Mouse (Mus musculus) adrenal gland, postnatal 14 days (tissue): Measurements from ENCODE around the gene Ubtf. TPM values are rescaled to one million over a fixed set of nuclear protein-coding genes. Genes with fewer than 3 reads are reported as not detected.

Experiments used
- DNase-seq: peaks from one replicate; pipeline ENCODE4 v3.0.0; 2021; ENCODE audit warnings: mixed read lengths
- total RNA-seq: library from RNA; stranded (reverse); gene quantifications from 2 replicates; pipeline ENCODE4 v1.2.3, GENCODE M21; 2021

Ubtf gene
- total RNA-seq, 1 experiment from 2014 or later: 106 TPM

DNA sequence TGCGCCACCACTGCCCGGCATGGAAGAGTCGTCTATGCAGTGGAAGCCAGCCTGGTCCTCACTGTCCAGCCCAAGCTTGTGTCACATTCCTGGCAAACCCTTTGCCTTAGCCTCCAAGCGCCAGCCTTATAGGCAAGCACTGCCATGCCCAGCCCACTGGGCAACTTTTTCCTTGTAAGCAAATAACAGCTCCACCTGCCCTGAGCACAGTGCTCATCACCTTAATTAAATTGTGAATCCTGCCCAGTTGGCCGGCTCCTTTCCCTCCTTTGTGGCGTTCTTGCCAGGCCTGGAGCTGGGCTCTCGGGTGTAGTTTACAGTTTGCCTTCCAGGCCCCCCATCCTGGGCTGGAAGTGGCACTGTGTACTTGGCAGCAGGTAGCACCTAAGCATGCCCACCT, 56.3 kb downstream of the Ubtf start:
- DNase-seq: no peak

DNA sequence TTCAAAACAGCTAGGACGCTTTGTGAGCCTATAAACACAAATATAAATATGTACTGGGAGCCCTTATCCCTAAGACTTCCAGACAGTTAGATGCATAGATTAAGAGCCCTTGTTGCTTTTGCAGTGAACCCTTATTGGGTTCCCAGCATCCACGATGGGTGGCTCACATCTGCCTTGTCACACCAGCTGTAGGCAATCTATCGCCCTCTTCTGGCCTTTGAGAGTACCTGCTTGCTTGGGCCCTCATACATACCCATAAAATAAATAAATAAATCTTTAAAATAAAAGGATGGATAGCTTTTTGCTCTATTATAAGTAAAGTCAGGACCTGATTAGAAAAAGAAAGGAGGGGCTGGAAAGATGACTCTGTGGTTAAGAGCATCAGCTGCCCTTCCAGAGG, 61.0 kb downstream of the Ubtf start:
- DNase-seq: no peak

DNA sequence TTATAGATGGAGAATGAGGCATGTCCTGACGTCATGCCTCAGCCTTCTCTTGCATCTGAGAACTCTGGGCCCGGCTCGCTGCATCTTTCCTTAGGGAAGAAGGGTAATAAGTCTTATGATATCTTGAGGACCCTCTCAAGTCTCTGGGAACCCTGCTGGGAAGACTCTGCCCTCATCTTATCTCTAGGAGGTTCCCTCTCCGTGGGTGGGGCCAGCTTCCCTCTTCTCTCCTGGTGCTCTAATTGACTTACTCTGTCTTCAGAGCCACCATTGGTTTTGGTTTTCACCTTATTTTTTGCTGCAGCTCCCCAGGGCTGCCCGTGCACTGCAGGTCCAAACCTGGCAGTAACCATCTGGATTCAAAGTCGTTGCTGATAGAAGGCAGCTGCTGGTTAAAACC, 61.4 kb downstream of the Ubtf start:
- no peak for DNase-seq

DNA sequence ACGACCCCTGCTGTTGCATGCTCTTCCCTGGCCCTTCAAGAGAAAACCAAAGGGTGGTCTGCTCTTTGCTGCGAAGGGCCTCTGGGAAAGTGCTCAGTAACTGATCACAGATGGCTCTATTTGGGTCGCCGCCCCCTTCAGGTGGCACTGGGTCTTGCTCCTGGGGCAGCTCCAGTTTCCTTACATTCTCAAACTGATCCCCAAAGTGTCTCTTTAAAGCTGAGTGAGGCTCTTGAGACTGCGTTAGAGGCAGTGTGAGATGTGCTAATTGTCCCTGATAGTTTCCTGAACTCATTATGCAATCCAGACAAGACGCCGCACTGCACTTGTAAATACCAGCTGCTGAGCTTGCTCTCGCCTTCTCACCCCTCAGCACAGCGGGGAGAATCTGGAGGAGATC, 62.0 kb downstream of the Ubtf start:
- peak; percentile 28 for DNase-seq

Other genes starting within 250 kb of the Ubtf start
- 8.6 and 10.1 TPM in 2 replicates for gene Mpp2, start 231.2 kb downstream of the Ubtf start, total RNA-seq
- gene Ppy, start 218.4 kb downstream of the Ubtf start, total RNA-seq: not detected in 2 replicates
- not detected in 2 replicates for gene Pyy, start 211.9 kb downstream of the Ubtf start, total RNA-seq
- 0.60 and 5.8 TPM in 2 replicates for gene Nags, start 174.2 kb downstream of the Ubtf start, total RNA-seq
- 14.4 and 16.5 TPM in 2 replicates for gene Tmem101, start 163.3 kb downstream of the Ubtf start, total RNA-seq
- 78.7 and 81.0 TPM in 2 replicates for gene Lsm12, start 134.4 kb downstream of the Ubtf start, total RNA-seq
- 82.8 and 83.7 TPM in 2 replicates for gene G6pc3, start 130.1 kb downstream of the Ubtf start, total RNA-seq
- 81.1 and 83.7 TPM in 2 replicates for gene Hdac5, start 89.6 kb downstream of the Ubtf start, total RNA-seq
- 1.7 and 2.3 TPM in 2 replicates for gene BC030867, start 70.9 kb downstream of the Ubtf start, total RNA-seq
- 0.11 and 0.19 TPM in 2 replicates for gene Asb16, start 51.0 kb downstream of the Ubtf start, total RNA-seq
- 40.1 and 40.4 TPM in 2 replicates for gene Tmub2, start 34.8 kb downstream of the Ubtf start, total RNA-seq
- 47.9 and 53.4 TPM in 2 replicates for gene Atxn7l3, start 23.1 kb downstream of the Ubtf start, total RNA-seq
- 17.5 and 72.4 TPM in 2 replicates for gene Slc4a1, start 46.5 kb upstream of the Ubtf start, total RNA-seq
- 31.3 and 31.6 TPM in 2 replicates for gene Rundc3a, start 73.7 kb upstream of the Ubtf start, total RNA-seq
- 373 and 415 TPM in 2 replicates for gene Slc25a39, start 88.2 kb upstream of the Ubtf start, total RNA-seq
- gene Grn, start 110.6 kb upstream of the Ubtf start, total RNA-seq: 180 and 194 TPM in 2 replicates
- 8.2 and 9.6 TPM in 2 replicates for gene Fam171a2, start 127.9 kb upstream of the Ubtf start, total RNA-seq
- gene Itga2b, start 150.4 kb upstream of the Ubtf start, total RNA-seq: 4.6 and 7.4 TPM in 2 replicates
- 29.7 and 29.9 TPM in 2 replicates for gene Gpatch8, start 236.7 kb upstream of the Ubtf start, total RNA-seq